Mouse (Mus musculus): ENCODE measurements around the gene Dach1. TPM values are rescaled to one million over a fixed set of nuclear protein-coding genes. Genes with fewer than 3 reads are reported as not detected.

The Dach1 gene
- polyA plus RNA-seq, 1 experiment from 2014 or later = 8.6 TPM

GRCm38 (mm10) chr14:98072647-98073420 lies 96.7 kb downstream of the Dach1 start:
- H3K36me3 ChIP-seq (ENCODE audit: control insufficient read depth, insufficient read depth, low read length) = no peaks in the 10 kb centered on the region
- no peak for ATAC-seq (ENCODE audit: insufficient number of reproducible peaks, insufficient read depth, low FRiP score, low read depth)
- WGBS = 48% methylated on average over 11 of the region's 11 CpGs
- no peak overlapping the region for H3K9ac ChIP-seq (replicated peaks; ENCODE audit: low read depth, low read length)
- no peaks in the 10 kb centered on the region for H3K27me3 ChIP-seq (ENCODE audit: control insufficient read depth, insufficient read depth, low read length)
- no peak overlapping the region for H3K4me3 ChIP-seq (ENCODE audit: low read depth, low read length)
- H3K27ac ChIP-seq (ENCODE audit: low read length) = no peak overlapping the region
- peaks cover 12% of the 10 kb centered on the region; the same call in 1 of the 2 replicates for H3K4me1 ChIP-seq (ENCODE audit: control insufficient read depth, insufficient read depth, low read length)
- H3K4me2 ChIP-seq (replicated peaks; ENCODE audit: low read depth, low read length) = peak overlapping the region; percentile 23; the same call in 1 of the 2 replicates
- no peaks in the 10 kb centered on the region for H3K9me3 ChIP-seq (ENCODE audit: control insufficient read depth, low read depth, low read length)

GRCm38 (mm10) chr14:98071877-98072276 lies 97.7 kb downstream of the Dach1 start:
- H3K36me3 ChIP-seq (ENCODE audit: control insufficient read depth, insufficient read depth, low read length) = no peaks in the 10 kb centered on the region
- H3K27ac ChIP-seq (ENCODE audit: low read length) = no peak overlapping the region
- H3K4me2 ChIP-seq (replicated peaks; ENCODE audit: low read depth, low read length) = no peak overlapping the region
- no peak overlapping the region for H3K4me3 ChIP-seq (ENCODE audit: low read depth, low read length)
- H3K27me3 ChIP-seq (ENCODE audit: control insufficient read depth, insufficient read depth, low read length) = no peaks in the 10 kb centered on the region
- ATAC-seq (ENCODE audit: insufficient number of reproducible peaks, insufficient read depth, low FRiP score, low read depth) = 0 out of 2 replicates have a peak, but pooled peaks have one; percentile 56
- peaks cover 12% of the 10 kb centered on the region; the same call in 1 of the 2 replicates for H3K4me1 ChIP-seq (ENCODE audit: control insufficient read depth, insufficient read depth, low read length)
- no peaks in the 10 kb centered on the region for H3K9me3 ChIP-seq (ENCODE audit: control insufficient read depth, low read depth, low read length)
- 20% methylated on average over 4 of the region's 4 CpGs for WGBS
- H3K9ac ChIP-seq (replicated peaks; ENCODE audit: low read depth, low read length) = no peak overlapping the region

- H3K9me3 ChIP-seq (ENCODE audit: control insufficient read depth, low read depth, low read length) = no peaks in the 10 kb centered on the region
- H3K27me3 ChIP-seq (ENCODE audit: control insufficient read depth, insufficient read depth, low read length) = no peaks in the 10 kb centered on the region
- ATAC-seq (ENCODE audit: insufficient number of reproducible peaks, insufficient read depth, low FRiP score, low read depth) = no peak
- no peaks in the 10 kb centered on the region for H3K36me3 ChIP-seq (ENCODE audit: control insufficient read depth, insufficient read depth, low read length)
- H3K4me3 ChIP-seq (ENCODE audit: low read depth, low read length) = no peak overlapping the region
- no peak overlapping the region for H3K9ac ChIP-seq (replicated peaks; ENCODE audit: low read depth, low read length)
- 72% methylated on average over 4 of the region's 4 CpGs for WGBS
- no peak overlapping the region for H3K27ac ChIP-seq (ENCODE audit: low read length)
- peaks cover 11% of the 10 kb centered on the region; the same call in 1 of the 2 replicates for H3K4me1 ChIP-seq (ENCODE audit: control insufficient read depth, insufficient read depth, low read length)
- no peak overlapping the region for H3K4me2 ChIP-seq (replicated peaks; ENCODE audit: low read depth, low read length)
These were observed 102.2 kb downstream of the Dach1 start for GRCm38 (mm10) chr14:98067273-98067905.

- H3K27me3 ChIP-seq (ENCODE audit: control insufficient read depth, insufficient read depth, low read length) = no peaks in the 10 kb centered on the region
- no peak overlapping the region for H3K4me3 ChIP-seq (ENCODE audit: low read depth, low read length)
- H3K36me3 ChIP-seq (ENCODE audit: control insufficient read depth, insufficient read depth, low read length) = no peaks in the 10 kb centered on the region
- peaks cover 4% of the 10 kb centered on the region; the same call in 1 of the 2 replicates for H3K4me1 ChIP-seq (ENCODE audit: control insufficient read depth, insufficient read depth, low read length)
- no peak overlapping the region for H3K27ac ChIP-seq (ENCODE audit: low read length)
- WGBS = 39% methylated on average over 2 of the region's 2 CpGs
- no peak overlapping the region for H3K4me2 ChIP-seq (replicated peaks; ENCODE audit: low read depth, low read length)
- ATAC-seq (ENCODE audit: insufficient number of reproducible peaks, insufficient read depth, low FRiP score, low read depth) = no peak
- H3K9ac ChIP-seq (replicated peaks; ENCODE audit: low read depth, low read length) = no peak overlapping the region
- no peaks in the 10 kb centered on the region for H3K9me3 ChIP-seq (ENCODE audit: control insufficient read depth, low read depth, low read length)
These were observed 105.4 kb downstream of the Dach1 start for GRCm38 (mm10) chr14:98064190-98064589.

DNA sequence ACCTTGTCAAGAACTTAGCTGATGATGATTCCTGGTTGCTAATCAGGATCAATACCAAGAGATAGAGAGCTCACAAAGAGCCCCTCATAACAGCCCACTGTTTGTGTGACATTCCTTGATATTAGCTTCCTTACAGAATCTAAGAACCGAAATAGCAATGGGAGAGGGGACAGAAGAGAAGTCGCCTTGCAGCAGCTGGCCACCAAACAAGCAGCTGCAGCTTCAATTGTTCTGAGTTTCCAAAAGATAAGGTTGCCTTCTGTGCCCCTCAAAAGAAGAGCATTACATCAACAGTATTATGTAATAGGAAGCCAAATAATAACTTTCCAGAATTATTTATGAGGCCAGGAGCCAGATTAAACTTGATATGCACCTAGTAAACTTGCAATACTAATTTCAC lies 120.2 kb downstream of the Dach1 start:
- no peak overlapping the region for H3K4me3 ChIP-seq (ENCODE audit: low read depth, low read length)
- H3K27ac ChIP-seq (ENCODE audit: low read length) = no peak overlapping the region
- H3K4me1 ChIP-seq (ENCODE audit: control insufficient read depth, insufficient read depth, low read length) = no peaks in the 10 kb centered on the region
- H3K9ac ChIP-seq (replicated peaks; ENCODE audit: low read depth, low read length) = no peak overlapping the region
- no peak for ATAC-seq (ENCODE audit: insufficient number of reproducible peaks, insufficient read depth, low FRiP score, low read depth)
- H3K36me3 ChIP-seq (ENCODE audit: control insufficient read depth, insufficient read depth, low read length) = no peaks in the 10 kb centered on the region
- H3K9me3 ChIP-seq (ENCODE audit: control insufficient read depth, low read depth, low read length) = no peaks in the 10 kb centered on the region
- H3K4me2 ChIP-seq (replicated peaks; ENCODE audit: low read depth, low read length) = no peak overlapping the region
- H3K27me3 ChIP-seq (ENCODE audit: control insufficient read depth, insufficient read depth, low read length) = no peaks in the 10 kb centered on the region
- WGBS = 49% methylated on average over 2 of the region's 2 CpGs

DNA sequence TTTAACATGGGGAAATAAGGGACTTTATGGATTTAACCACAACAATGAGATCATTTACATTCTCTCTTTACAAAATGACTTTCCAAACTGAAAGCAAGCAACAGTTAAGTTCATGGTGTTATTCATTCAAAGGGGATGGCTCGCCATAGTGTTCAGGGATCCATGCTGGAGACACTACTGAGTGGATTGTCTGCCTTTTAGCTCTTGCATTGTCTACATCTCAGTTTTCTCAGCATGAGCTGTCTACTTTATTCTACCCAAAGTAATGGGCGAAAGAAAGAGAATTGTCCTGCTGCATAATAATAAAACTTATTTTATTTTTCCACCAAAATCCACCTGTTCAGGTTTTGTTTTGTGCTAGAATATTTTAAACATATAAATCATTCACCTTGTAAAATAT lies 121.2 kb downstream of the Dach1 start:
- Histone ChIP-seq H3K4me3 (ENCODE audit: low read depth, low read length) (no peak overlapping the region), H3K27me3 (ENCODE audit: control insufficient read depth, insufficient read depth, low read length) (no peaks in the 10 kb centered on the region), H3K4me1 (ENCODE audit: control insufficient read depth, insufficient read depth, low read length) (no peaks in the 10 kb centered on the region), H3K4me2 (replicated peaks; ENCODE audit: low read depth, low read length) (no peak overlapping the region), H3K9ac (replicated peaks; ENCODE audit: low read depth, low read length) (no peak overlapping the region), H3K36me3 (ENCODE audit: control insufficient read depth, insufficient read depth, low read length) (no peaks in the 10 kb centered on the region), H3K9me3 (ENCODE audit: control insufficient read depth, low read depth, low read length) (no peaks in the 10 kb centered on the region), H3K27ac (ENCODE audit: low read length) (no peak overlapping the region)
- WGBS = 84% methylated on average over 2 of the region's 2 CpGs
- no peak for ATAC-seq (ENCODE audit: insufficient number of reproducible peaks, insufficient read depth, low FRiP score, low read depth)

- Histone ChIP-seq H3K27ac (ENCODE audit: low read length) (no peak overlapping the region), H3K9me3 (ENCODE audit: control insufficient read depth, low read depth, low read length) (no peaks in the 10 kb centered on the region), H3K9ac (replicated peaks; ENCODE audit: low read depth, low read length) (no peak overlapping the region), H3K36me3 (ENCODE audit: control insufficient read depth, insufficient read depth, low read length) (no peaks in the 10 kb centered on the region), H3K4me2 (replicated peaks; ENCODE audit: low read depth, low read length) (no peak overlapping the region), H3K27me3 (ENCODE audit: control insufficient read depth, insufficient read depth, low read length) (no peaks in the 10 kb centered on the region), H3K4me3 (ENCODE audit: low read depth, low read length) (no peak overlapping the region), H3K4me1 (ENCODE audit: control insufficient read depth, insufficient read depth, low read length) (no peaks in the 10 kb centered on the region)
- WGBS = 84% methylated on average over 3 of the region's 3 CpGs
- ATAC-seq (ENCODE audit: insufficient number of reproducible peaks, insufficient read depth, low FRiP score, low read depth) = no peak
These were observed 121.9 kb downstream of the Dach1 start for GRCm38 (mm10) chr14:98047670-98048069.

DNA sequence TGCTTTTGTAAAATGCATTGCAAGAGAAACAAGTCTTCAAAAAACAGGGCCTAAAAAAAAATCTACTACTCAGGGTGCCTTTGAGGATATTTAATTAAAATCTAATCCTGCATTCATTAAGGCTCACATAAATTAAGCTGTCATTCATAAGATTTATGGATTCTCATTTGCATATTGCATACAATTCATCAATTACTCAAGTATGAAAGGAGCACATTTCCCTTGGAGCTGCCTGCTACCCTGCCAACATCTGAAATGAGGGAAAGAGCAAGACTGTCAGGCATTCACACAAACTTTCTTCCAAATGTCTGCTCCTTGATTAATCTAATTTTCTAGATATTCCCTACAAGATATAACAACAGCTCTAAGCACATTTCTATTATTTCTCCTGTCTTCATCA lies 122.6 kb downstream of the Dach1 start:
- Histone ChIP-seq H3K9me3 (ENCODE audit: control insufficient read depth, low read depth, low read length) (no peaks in the 10 kb centered on the region), H3K27me3 (ENCODE audit: control insufficient read depth, insufficient read depth, low read length) (no peaks in the 10 kb centered on the region)
- ATAC-seq (ENCODE audit: insufficient number of reproducible peaks, insufficient read depth, low FRiP score, low read depth) = no peak

More for the DNA sequence above, 122.6 kb downstream of the Dach1 start:
- no peak overlapping the region for H3K4me3 ChIP-seq (ENCODE audit: low read depth, low read length)
- H3K9ac ChIP-seq (replicated peaks; ENCODE audit: low read depth, low read length) = no peak overlapping the region
- H3K36me3 ChIP-seq (ENCODE audit: control insufficient read depth, insufficient read depth, low read length) = no peaks in the 10 kb centered on the region
- no peaks in the 10 kb centered on the region for H3K4me1 ChIP-seq (ENCODE audit: control insufficient read depth, insufficient read depth, low read length)
- no peak overlapping the region for H3K4me2 ChIP-seq (replicated peaks; ENCODE audit: low read depth, low read length)
- H3K27ac ChIP-seq (ENCODE audit: low read length) = no peak overlapping the region

Measured in stomach, embryonic 14.5 days (tissue).